In the genomic region with DNA sequence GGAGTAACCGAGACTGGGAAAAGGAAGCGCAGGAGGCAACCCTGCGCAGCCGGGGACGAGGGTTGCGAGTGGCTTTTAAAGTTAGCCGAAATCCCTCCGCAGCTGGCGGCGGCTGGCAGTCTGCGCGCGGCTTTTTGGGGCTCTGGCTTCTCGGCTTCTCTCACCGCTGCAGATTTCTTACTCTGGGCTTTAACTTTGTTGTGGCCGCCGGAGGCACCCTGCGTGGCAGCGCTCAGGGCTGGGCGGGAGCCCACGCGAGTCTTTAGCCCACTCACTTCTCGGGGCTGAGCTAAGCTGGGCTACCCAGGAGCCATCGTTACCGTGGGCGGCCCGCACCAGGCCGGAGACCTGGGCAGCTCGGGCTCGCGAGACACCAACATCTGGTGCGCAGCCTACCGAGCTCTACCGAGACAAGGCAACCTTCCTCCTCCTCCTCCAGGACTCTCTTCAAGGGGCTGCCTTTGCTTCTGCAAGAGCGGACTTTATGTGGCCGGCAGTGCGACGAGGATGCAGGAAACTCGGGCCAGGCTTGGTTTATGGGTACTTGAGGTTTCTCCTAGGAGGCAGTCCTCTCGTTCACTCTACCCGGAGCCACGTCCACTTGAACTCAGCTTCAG, we compare ENCODE assay signal across 8 mouse cellular contexts. TPM values are rescaled to one million over a fixed set of nuclear protein-coding genes. Genes with fewer than 3 reads are reported as not detected.
DNase-seq lines count a peak whose midpoint lies in the region; ATAC-seq and TF ChIP-seq lines count a peak whose summit lies in the region.

No protein-coding gene starts in this region.

- DNase-seq in kidney, adult 9 months, result no peak
- DNase-seq in embryo, embryonic 9.5 days (ENCODE audit: extremely low spot score), result peak; percentile 54
- peak; percentile 59 for DNase-seq in hindbrain, embryonic 10.5 days (ENCODE audit: low spot score)
- DNase-seq in midbrain, postnatal 0 days (ENCODE audit: low spot score), result no peak
- DNase-seq in Muller cell, postnatal 12 days (ENCODE audit: inconsistent ontology term), result no peak
- DNase-seq in right cerebral cortex, adult 2 months (ENCODE audit: low spot score in 2 of 2), result no peak
- no peak for DNase-seq in cerebellum, postnatal 25 days

- H3K4me3 ChIP-seq in kidney, embryonic 15.5 days (replicated peaks), result peak overlapping the region; percentile 42
- H3K4me3 ChIP-seq in hindbrain, embryonic 10.5 days, result peak overlapping the region; percentile 62
- H3K4me3 ChIP-seq in midbrain, postnatal 0 days (ENCODE audit: low read depth, low read length), result peak overlapping the region; percentile 59

- H3K4me1 ChIP-seq in kidney, embryonic 15.5 days, result peaks cover 28% of the 10 kb centered on the region
- H3K4me1 ChIP-seq in hindbrain, embryonic 10.5 days (replicated peaks), result peaks cover 92% of the 10 kb centered on the region
- H3K4me1 ChIP-seq in midbrain, postnatal 0 days (ENCODE audit: insufficient read depth, low read length), result peaks cover 5% of the 10 kb centered on the region; the same call in 1 of the 2 replicates

- peak overlapping the region; percentile 66 for H3K4me2 ChIP-seq in kidney, embryonic 15.5 days
- peak overlapping the region; percentile 68 for H3K4me2 ChIP-seq in midbrain, postnatal 0 days (ENCODE audit: low read depth, low read length, poor library complexity, severe bottlenecking)

- ATAC-seq in kidney, embryonic 15.5 days (replicated peaks; ENCODE audit: low FRiP score), result no peak
- ATAC-seq in midbrain, postnatal 0 days (ENCODE audit: low FRiP score), result no peak

- under 1% methylated on average over 42 of the region's 42 CpGs for WGBS in kidney, embryonic 15.5 days
- under 1% methylated on average over 42 of the region's 42 CpGs for WGBS in hindbrain, embryonic 10.5 days
- under 1% methylated on average over 42 of the region's 42 CpGs for WGBS in midbrain, postnatal 0 days

- no peak overlapping the region for H3K27ac ChIP-seq in kidney, embryonic 15.5 days
- H3K27ac ChIP-seq in hindbrain, embryonic 10.5 days, result peak overlapping the region; percentile 90
- peak overlapping the region; percentile 48; the same call in 1 of the 2 replicates for H3K27ac ChIP-seq in midbrain, postnatal 0 days (ENCODE audit: low read depth, low read length)

- H3K27me3 ChIP-seq in kidney, embryonic 15.5 days, result peaks cover 100% of the 10 kb centered on the region
- peaks cover 100% of the 10 kb centered on the region for H3K27me3 ChIP-seq in hindbrain, embryonic 10.5 days (ENCODE audit: insufficient read depth, poor library complexity, severe bottlenecking)
- peaks cover 37% of the 10 kb centered on the region for H3K27me3 ChIP-seq in midbrain, postnatal 0 days (ENCODE audit: insufficient read depth, low read length)

- no peaks in the 10 kb centered on the region for H3K36me3 ChIP-seq in kidney, embryonic 15.5 days
- no peaks in the 10 kb centered on the region for H3K36me3 ChIP-seq in hindbrain, embryonic 10.5 days
- H3K36me3 ChIP-seq in midbrain, postnatal 0 days (ENCODE audit: insufficient read depth, low read length), result no peaks in the 10 kb centered on the region

- H3K9me3 ChIP-seq in kidney, embryonic 15.5 days (replicated peaks), result no peaks in the 10 kb centered on the region
- no peaks in the 10 kb centered on the region for H3K9me3 ChIP-seq in hindbrain, embryonic 10.5 days
- no peaks in the 10 kb centered on the region for H3K9me3 ChIP-seq in midbrain, postnatal 0 days (ENCODE audit: low read length)

- no peak for TF ChIP-seq CTCF in midbrain, postnatal 0 days (IDR thresholded peaks at IDR 0.05)

- no peak overlapping the region for H3K9ac ChIP-seq in kidney, embryonic 15.5 days
- peak overlapping the region; percentile 73 for H3K9ac ChIP-seq in midbrain, postnatal 0 days (replicated peaks; ENCODE audit: low read length, poor library complexity, severe bottlenecking)

RNA-seq across cellular contexts. Expression of gene Grik3, which starts 1.1 kb away (rescaled TPM):
- polyA plus RNA-seq in kidney, embryonic 15.5 days (2015; fragmentation: Nextera tagmentation; extraction: Ambion mirVana), result 0.05 TPM in 2 replicates
- polyA plus RNA-seq in hindbrain, embryonic 10.5 days (2016; fragmentation: Nextera tagmentation; extraction: Ambion mirVana), result 0.80 and 1.1 TPM in 2 replicates
- total RNA-seq in midbrain, postnatal 0 days (2014; rRNA removed), result 22.7 and 24.6 TPM in 2 replicates
- 2.5 and 3.3 TPM in 2 replicates for polyA plus RNA-seq in midbrain, postnatal 0 days (2015; fragmentation: Nextera tagmentation; extraction: Ambion mirVana)

Comparison
In these comparisons a context has a peak if more than half of its experiments do, and no peak if none do; other contexts are left out.
1. DNase-seq: peak in embryo, embryonic 9.5 days (single experiment) and hindbrain, embryonic 10.5 days (single experiment); none in kidney, adult 9 months (single experiment), midbrain, postnatal 0 days (single experiment), Muller cell, postnatal 12 days (single experiment), right cerebral cortex, adult 2 months (0 of 2) and cerebellum, postnatal 25 days (0 of 2).
2. Peak in every context shown above with its lines, with median percentiles within 50 percentile points of each other: H3K4me3 ChIP-seq.